Mouse (Mus musculus) spleen, adult 2 months (tissue): ENCODE data around the gene Foxj1.

Source experiments
- CTCF ChIP-seq: fragments of 200-500 bp; IDR thresholded peaks from 2 replicates; pipeline ENCODE4 v1.5.1; 2011; ENCODE audit warnings: mild to moderate bottlenecking, inconsistent platforms; ENCODE audit not compliant: insufficient read depth, insufficient read length, insufficient replicate concordance; ENCODE audit errors: extremely low read depth
- POLR2A ChIP-seq: fragments of 200-500 bp; IDR thresholded peaks from 2 replicates; pipeline ENCODE4 v1.6.1; 2011; ENCODE audit warnings: low read depth, low read length, inconsistent platforms

DNA sequence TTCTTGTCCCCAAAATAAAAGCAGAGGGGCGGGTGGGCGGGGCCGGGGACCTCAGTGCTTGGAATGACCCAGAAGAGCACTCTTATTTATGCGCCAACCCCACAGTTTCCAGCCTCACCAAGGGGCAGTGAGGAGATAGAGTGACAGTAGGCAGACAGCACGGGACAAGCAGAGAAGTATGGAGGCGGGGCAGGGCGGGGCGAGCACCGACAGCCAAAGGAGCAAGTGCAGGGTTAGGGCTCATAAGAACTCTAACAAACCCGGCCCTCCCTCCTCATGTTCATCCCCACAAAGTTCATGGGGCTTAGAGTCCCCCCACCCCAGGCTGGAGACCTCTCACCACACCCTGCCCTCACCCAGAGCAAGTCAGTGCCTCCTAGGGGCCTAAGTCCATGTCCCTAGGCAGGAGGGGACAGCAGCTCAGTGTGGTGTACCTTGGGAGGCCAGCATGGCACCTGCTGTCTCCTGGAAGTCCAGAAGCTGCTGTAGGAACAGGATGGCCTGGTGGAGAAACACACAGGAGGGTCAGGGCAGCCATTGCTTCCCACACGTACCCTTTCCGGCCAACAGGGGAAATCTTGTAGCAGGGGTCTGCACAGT, 41.6 kb downstream of the Foxj1 start:
- TF ChIP-seq CTCF (no peak), POLR2A (no peak)
